Mouse (Mus musculus): Measurements from ENCODE around the gene Kcnb1. TPM values are rescaled to one million over a fixed set of nuclear protein-coding genes. Genes with fewer than 3 reads are reported as not detected.

Kcnb1 gene
- polyA plus RNA-seq, 1 experiment from 2014 or later, result 1.1 TPM

- H3K9ac ChIP-seq, result no peak overlapping the region
- H3K4me3 ChIP-seq (replicated peaks), result no peak overlapping the region
- no peaks in the 10 kb centered on the region for H3K36me3 ChIP-seq
- no peaks in the 10 kb centered on the region for H3K27me3 ChIP-seq (replicated peaks)
- no peak for ATAC-seq
- H3K9me3 ChIP-seq, result no peaks in the 10 kb centered on the region
- no peak overlapping the region for H3K4me2 ChIP-seq (replicated peaks)
- H3K27ac ChIP-seq, result no peak overlapping the region
- 91% methylated on average over 6 of the region's 6 CpGs for WGBS
- 0 out of 2 replicates have a peak, but pooled peaks cover 5% of the 10 kb centered on the region for H3K4me1 ChIP-seq (replicated peaks)
These were observed 39.1 kb downstream of the Kcnb1 start for GRCm38 (mm10) chr2:167150880-167151279.

GRCm38 (mm10) chr2:167150135-167150534 lies 39.8 kb downstream of the Kcnb1 start:
- Histone ChIP-seq H3K36me3 (no peaks in the 10 kb centered on the region), H3K9me3 (no peaks in the 10 kb centered on the region), H3K4me3 (replicated peaks) (no peak overlapping the region), H3K27ac (no peak overlapping the region), H3K27me3 (replicated peaks) (no peaks in the 10 kb centered on the region; the same call in 1 of the 2 replicates), H3K4me2 (replicated peaks) (no peak overlapping the region), H3K4me1 (replicated peaks) (no peaks in the 10 kb centered on the region), H3K9ac (no peak overlapping the region)
- no peak for ATAC-seq
- 91% methylated on average over 7 of the region's 7 CpGs for WGBS

GRCm38 (mm10) chr2:167149035-167149434 lies 40.9 kb downstream of the Kcnb1 start:
- Histone ChIP-seq H3K4me2 (replicated peaks) (no peak overlapping the region), H3K27ac (no peak overlapping the region), H3K4me3 (replicated peaks) (no peak overlapping the region), H3K9me3 (no peaks in the 10 kb centered on the region), H3K9ac (no peak overlapping the region), H3K4me1 (replicated peaks) (0 out of 2 replicates have a peak, but pooled peaks cover 3% of the 10 kb centered on the region), H3K27me3 (replicated peaks) (peaks cover 2% of the 10 kb centered on the region; the same call in 1 of the 2 replicates), H3K36me3 (no peaks in the 10 kb centered on the region)
- WGBS, result 76% methylated on average over 6 of the region's 6 CpGs
- ATAC-seq, result no peak

- Histone ChIP-seq H3K27me3 (replicated peaks) (peaks cover 3% of the 10 kb centered on the region; the same call in 1 of the 2 replicates), H3K27ac (no peak overlapping the region), H3K9me3 (no peaks in the 10 kb centered on the region), H3K4me3 (replicated peaks) (no peak overlapping the region), H3K4me2 (replicated peaks) (no peak overlapping the region), H3K36me3 (no peaks in the 10 kb centered on the region), H3K4me1 (replicated peaks) (0 out of 2 replicates have a peak, but pooled peaks cover 3% of the 10 kb centered on the region), H3K9ac (no peak overlapping the region)
- ATAC-seq, result no peak
- WGBS, result 69% methylated on average over 8 of the region's 8 CpGs
These were observed 42.2 kb downstream of the Kcnb1 start for GRCm38 (mm10) chr2:167147708-167148107.

- H3K27ac ChIP-seq, result no peak overlapping the region
- WGBS, result 64% methylated on average over 5 of the region's 5 CpGs
- no peak overlapping the region for H3K4me2 ChIP-seq (replicated peaks)
- H3K36me3 ChIP-seq, result no peaks in the 10 kb centered on the region
- H3K4me1 ChIP-seq (replicated peaks), result 0 out of 2 replicates have a peak, but pooled peaks cover 3% of the 10 kb centered on the region
- H3K9ac ChIP-seq, result no peak overlapping the region
- H3K27me3 ChIP-seq (replicated peaks), result peaks cover 3% of the 10 kb centered on the region; the same call in 1 of the 2 replicates
- H3K4me3 ChIP-seq (replicated peaks), result no peak overlapping the region
- ATAC-seq, result no peak
- H3K9me3 ChIP-seq, result no peaks in the 10 kb centered on the region
These were observed 44.1 kb downstream of the Kcnb1 start for GRCm38 (mm10) chr2:167145904-167146303.

- ATAC-seq, result no peak
These were observed 45.3 kb downstream of the Kcnb1 start for GRCm38 (mm10) chr2:167144439-167145307.

GRCm38 (mm10) chr2:167143914-167144313 lies 46.0 kb downstream of the Kcnb1 start:
- no peaks in the 10 kb centered on the region for H3K36me3 ChIP-seq
- 78% methylated on average over 2 of the region's 2 CpGs for WGBS
- ATAC-seq, result no peak
- no peak overlapping the region for H3K4me2 ChIP-seq (replicated peaks)
- H3K9ac ChIP-seq, result no peak overlapping the region
- no peak overlapping the region for H3K27ac ChIP-seq
- peaks cover 3% of the 10 kb centered on the region; the same call in 1 of the 2 replicates for H3K27me3 ChIP-seq (replicated peaks)
- H3K9me3 ChIP-seq, result no peaks in the 10 kb centered on the region
- H3K4me3 ChIP-seq (replicated peaks), result no peak overlapping the region
- H3K4me1 ChIP-seq (replicated peaks), result 0 out of 2 replicates have a peak, but pooled peaks cover 3% of the 10 kb centered on the region

More at GRCm38 (mm10) chr2:167144439-167145307, 45.3 kb downstream of the Kcnb1 start:
- 17% methylated on average over 14 of the region's 14 CpGs for WGBS
- H3K27me3 ChIP-seq (replicated peaks), result peaks cover 3% of the 10 kb centered on the region; the same call in 1 of the 2 replicates
- no peaks in the 10 kb centered on the region for H3K36me3 ChIP-seq
- no peak overlapping the region for H3K27ac ChIP-seq
- H3K4me2 ChIP-seq (replicated peaks), result no peak overlapping the region
- no peak overlapping the region for H3K4me3 ChIP-seq (replicated peaks)
- H3K9me3 ChIP-seq, result no peaks in the 10 kb centered on the region
- H3K4me1 ChIP-seq (replicated peaks), result 0 out of 2 replicates have a peak, but pooled peaks cover 3% of the 10 kb centered on the region
- no peak overlapping the region for H3K9ac ChIP-seq

GRCm38 (mm10) chr2:167142282-167142681 lies 47.7 kb downstream of the Kcnb1 start:
- Histone ChIP-seq H3K9ac (no peak overlapping the region), H3K9me3 (no peaks in the 10 kb centered on the region), H3K27ac (no peak overlapping the region), H3K27me3 (replicated peaks) (peaks cover 3% of the 10 kb centered on the region; the same call in 1 of the 2 replicates), H3K36me3 (no peaks in the 10 kb centered on the region), H3K4me1 (replicated peaks) (0 out of 2 replicates have a peak, but pooled peaks cover 3% of the 10 kb centered on the region), H3K4me3 (replicated peaks) (no peak overlapping the region), H3K4me2 (replicated peaks) (no peak overlapping the region)
- WGBS, result 92% methylated on average over 3 of the region's 3 CpGs
- ATAC-seq, result no peak

GRCm38 (mm10) chr2:167141810-167142209 lies 48.1 kb downstream of the Kcnb1 start:
- H3K36me3 ChIP-seq, result no peaks in the 10 kb centered on the region
- H3K9me3 ChIP-seq, result no peaks in the 10 kb centered on the region
- WGBS, result 57% methylated on average over 4 of the region's 4 CpGs
- peaks cover 3% of the 10 kb centered on the region; the same call in 1 of the 2 replicates for H3K27me3 ChIP-seq (replicated peaks)
- H3K27ac ChIP-seq, result no peak overlapping the region
- no peak overlapping the region for H3K4me2 ChIP-seq (replicated peaks)
- ATAC-seq, result no peak
- H3K9ac ChIP-seq, result no peak overlapping the region
- 0 out of 2 replicates have a peak, but pooled peaks cover 3% of the 10 kb centered on the region for H3K4me1 ChIP-seq (replicated peaks)
- H3K4me3 ChIP-seq (replicated peaks), result no peak overlapping the region

GRCm38 (mm10) chr2:167139801-167140269 lies 50.1 kb downstream of the Kcnb1 start:
- 0 out of 2 replicates have a peak, but pooled peaks cover 3% of the 10 kb centered on the region for H3K4me1 ChIP-seq (replicated peaks)

GRCm38 (mm10) chr2:167138611-167139010 lies 51.3 kb downstream of the Kcnb1 start:
- Histone ChIP-seq H3K9me3 (no peaks in the 10 kb centered on the region), H3K27ac (no peak overlapping the region), H3K9ac (no peak overlapping the region), H3K27me3 (replicated peaks) (no peaks in the 10 kb centered on the region), H3K36me3 (no peaks in the 10 kb centered on the region), H3K4me3 (replicated peaks) (no peak overlapping the region), H3K4me1 (replicated peaks) (no peaks in the 10 kb centered on the region), H3K4me2 (replicated peaks) (no peak overlapping the region)
- WGBS, result 65% methylated on average over 6 of the region's 6 CpGs
- ATAC-seq, result no peak

More at GRCm38 (mm10) chr2:167139801-167140269, 50.1 kb downstream of the Kcnb1 start:
- Histone ChIP-seq H3K27me3 (replicated peaks) (0 out of 2 replicates have a peak, but pooled peaks cover 3% of the 10 kb centered on the region), H3K9ac (no peak overlapping the region), H3K36me3 (no peaks in the 10 kb centered on the region), H3K4me3 (replicated peaks) (no peak overlapping the region), H3K4me2 (replicated peaks) (no peak overlapping the region), H3K9me3 (no peaks in the 10 kb centered on the region), H3K27ac (no peak overlapping the region)
- ATAC-seq, result no peak
- WGBS, result 56% methylated on average over 13 of the region's 13 CpGs

- H3K9me3 ChIP-seq, result no peaks in the 10 kb centered on the region
- no peaks in the 10 kb centered on the region for H3K4me1 ChIP-seq (replicated peaks)
- no peak overlapping the region for H3K27ac ChIP-seq
- H3K27me3 ChIP-seq (replicated peaks), result no peaks in the 10 kb centered on the region
- WGBS, result 75% methylated on average over 14 of the region's 14 CpGs
- no peak for ATAC-seq
- H3K4me3 ChIP-seq (replicated peaks), result no peak overlapping the region
- no peak overlapping the region for H3K9ac ChIP-seq
- no peaks in the 10 kb centered on the region for H3K36me3 ChIP-seq
- no peak overlapping the region for H3K4me2 ChIP-seq (replicated peaks)
These were observed 53.0 kb downstream of the Kcnb1 start for GRCm38 (mm10) chr2:167136909-167137308.
